Mouse (Mus musculus): Measurements from ENCODE around the gene Stk32b. TPM values are rescaled to one million over a fixed set of nuclear protein-coding genes. Genes with fewer than 3 reads are reported as not detected.

Stk32b gene
- polyA plus RNA-seq, 1 experiment from 2014 or later = 2.4 TPM

- no peak for ATAC-seq (replicated peaks; ENCODE audit: low FRiP score)
These were observed 66.8 kb downstream of the Stk32b start for GRCm38 (mm10) chr5:37650089-37650601.

GRCm38 (mm10) chr5:37644082-37644481, 72.9 kb downstream of the Stk32b start:
- Histone ChIP-seq H3K9ac (ENCODE audit: low read length) (no peak overlapping the region), H3K4me2 (ENCODE audit: low read depth, low read length, severe bottlenecking) (no peak overlapping the region), H3K4me1 (replicated peaks; ENCODE audit: control insufficient read depth, insufficient read depth, low read length) (no peaks in the 10 kb centered on the region), H3K4me3 (ENCODE audit: low read depth, low read length) (no peak overlapping the region), H3K27me3 (ENCODE audit: control insufficient read depth, insufficient read depth, low read length) (no peaks in the 10 kb centered on the region), H3K36me3 (ENCODE audit: control insufficient read depth, insufficient read depth, low read length) (no peaks in the 10 kb centered on the region), H3K9me3 (ENCODE audit: control insufficient read depth, low read length) (no peaks in the 10 kb centered on the region), H3K27ac (ENCODE audit: low read depth, low read length) (no peak overlapping the region)
- no peak for DNase-seq (ENCODE audit: low spot score)
- ATAC-seq (replicated peaks; ENCODE audit: low FRiP score) = no peak
- 85% methylated on average over 7 of the region's 7 CpGs for WGBS

More at GRCm38 (mm10) chr5:37650089-37650601, 66.8 kb downstream of the Stk32b start:
- Histone ChIP-seq H3K9ac (ENCODE audit: low read length) (no peak overlapping the region), H3K9me3 (ENCODE audit: control insufficient read depth, low read length) (no peaks in the 10 kb centered on the region), H3K4me1 (replicated peaks; ENCODE audit: control insufficient read depth, insufficient read depth, low read length) (no peaks in the 10 kb centered on the region), H3K27me3 (ENCODE audit: control insufficient read depth, insufficient read depth, low read length) (no peaks in the 10 kb centered on the region), H3K36me3 (ENCODE audit: control insufficient read depth, insufficient read depth, low read length) (no peaks in the 10 kb centered on the region), H3K27ac (ENCODE audit: low read depth, low read length) (no peak overlapping the region), H3K4me2 (ENCODE audit: low read depth, low read length, severe bottlenecking) (no peak overlapping the region), H3K4me3 (ENCODE audit: low read depth, low read length) (no peak overlapping the region)
- no peak for DNase-seq (ENCODE audit: low spot score)
- 72% methylated on average over 1 of the region's 1 CpGs for WGBS

GRCm38 (mm10) chr5:37642486-37642885, 74.5 kb downstream of the Stk32b start:
- no peak overlapping the region for H3K9ac ChIP-seq (ENCODE audit: low read length)
- no peak for DNase-seq (ENCODE audit: low spot score)
- H3K4me1 ChIP-seq (replicated peaks; ENCODE audit: control insufficient read depth, insufficient read depth, low read length) = no peaks in the 10 kb centered on the region
- H3K27ac ChIP-seq (ENCODE audit: low read depth, low read length) = no peak overlapping the region
- no peaks in the 10 kb centered on the region for H3K9me3 ChIP-seq (ENCODE audit: control insufficient read depth, low read length)
- no peak overlapping the region for H3K4me3 ChIP-seq (ENCODE audit: low read depth, low read length)
- H3K27me3 ChIP-seq (ENCODE audit: control insufficient read depth, insufficient read depth, low read length) = no peaks in the 10 kb centered on the region
- H3K36me3 ChIP-seq (ENCODE audit: control insufficient read depth, insufficient read depth, low read length) = no peaks in the 10 kb centered on the region
- no peak overlapping the region for H3K4me2 ChIP-seq (ENCODE audit: low read depth, low read length, severe bottlenecking)
- no peak for ATAC-seq (replicated peaks; ENCODE audit: low FRiP score)
- WGBS = 77% methylated on average over 7 of the region's 7 CpGs

GRCm38 (mm10) chr5:37634791-37635190, 82.2 kb downstream of the Stk32b start:
- H3K36me3 ChIP-seq (ENCODE audit: control insufficient read depth, insufficient read depth, low read length) = no peaks in the 10 kb centered on the region
- no peak overlapping the region for H3K9ac ChIP-seq (ENCODE audit: low read length)
- no peak overlapping the region for H3K27ac ChIP-seq (ENCODE audit: low read depth, low read length)
- WGBS = 74% methylated on average over 2 of the region's 2 CpGs
- H3K4me3 ChIP-seq (ENCODE audit: low read depth, low read length) = no peak overlapping the region
- H3K9me3 ChIP-seq (ENCODE audit: control insufficient read depth, low read length) = peaks cover 3% of the 10 kb centered on the region; the same call in 1 of the 2 replicates
- H3K27me3 ChIP-seq (ENCODE audit: control insufficient read depth, insufficient read depth, low read length) = no peaks in the 10 kb centered on the region
- H3K4me2 ChIP-seq (ENCODE audit: low read depth, low read length, severe bottlenecking) = no peak overlapping the region
- no peaks in the 10 kb centered on the region for H3K4me1 ChIP-seq (replicated peaks; ENCODE audit: control insufficient read depth, insufficient read depth, low read length)
- ATAC-seq (replicated peaks; ENCODE audit: low FRiP score) (no peak), DNase-seq (ENCODE audit: low spot score) (no peak)

- WGBS = 92% methylated on average over 8 of the region's 8 CpGs
- H3K9me3 ChIP-seq (ENCODE audit: control insufficient read depth, low read length) = peaks cover 3% of the 10 kb centered on the region; the same call in 1 of the 2 replicates
These were observed 89.4 kb downstream of the Stk32b start for GRCm38 (mm10) chr5:37627437-37628163.

GRCm38 (mm10) chr5:37611874-37612273, 105.1 kb downstream of the Stk32b start:
- WGBS = 90% methylated on average over 1 of the region's 1 CpGs
- ATAC-seq (replicated peaks; ENCODE audit: low FRiP score) = no peak

More at GRCm38 (mm10) chr5:37627437-37628163, 89.4 kb downstream of the Stk32b start:
- ATAC-seq (replicated peaks; ENCODE audit: low FRiP score) = no peak
- no peaks in the 10 kb centered on the region for H3K4me1 ChIP-seq (replicated peaks; ENCODE audit: control insufficient read depth, insufficient read depth, low read length)
- H3K4me3 ChIP-seq (ENCODE audit: low read depth, low read length) = no peak overlapping the region
- no peaks in the 10 kb centered on the region for H3K27me3 ChIP-seq (ENCODE audit: control insufficient read depth, insufficient read depth, low read length)
- no peak overlapping the region for H3K27ac ChIP-seq (ENCODE audit: low read depth, low read length)
- H3K36me3 ChIP-seq (ENCODE audit: control insufficient read depth, insufficient read depth, low read length) = no peaks in the 10 kb centered on the region
- H3K9ac ChIP-seq (ENCODE audit: low read length) = no peak overlapping the region
- H3K4me2 ChIP-seq (ENCODE audit: low read depth, low read length, severe bottlenecking) = no peak overlapping the region
- DNase-seq (ENCODE audit: low spot score) = no peak

GRCm38 (mm10) chr5:37599566-37599965, 117.4 kb downstream of the Stk32b start:
- Histone ChIP-seq H3K27ac (ENCODE audit: low read depth, low read length) (no peak overlapping the region), H3K4me1 (replicated peaks; ENCODE audit: control insufficient read depth, insufficient read depth, low read length) (no peaks in the 10 kb centered on the region), H3K36me3 (ENCODE audit: control insufficient read depth, insufficient read depth, low read length) (no peaks in the 10 kb centered on the region), H3K4me2 (ENCODE audit: low read depth, low read length, severe bottlenecking) (no peak overlapping the region), H3K9ac (ENCODE audit: low read length) (no peak overlapping the region), H3K9me3 (ENCODE audit: control insufficient read depth, low read length) (no peaks in the 10 kb centered on the region), H3K27me3 (ENCODE audit: control insufficient read depth, insufficient read depth, low read length) (no peaks in the 10 kb centered on the region), H3K4me3 (ENCODE audit: low read depth, low read length) (no peak overlapping the region)
- ATAC-seq (replicated peaks; ENCODE audit: low FRiP score) (no peak), DNase-seq (ENCODE audit: low spot score) (no peak)
- WGBS = 91% methylated on average over 1 of the region's 1 CpGs

More at GRCm38 (mm10) chr5:37611874-37612273, 105.1 kb downstream of the Stk32b start:
- Histone ChIP-seq H3K27me3 (ENCODE audit: control insufficient read depth, insufficient read depth, low read length) (no peaks in the 10 kb centered on the region), H3K9me3 (ENCODE audit: control insufficient read depth, low read length) (no peaks in the 10 kb centered on the region), H3K9ac (ENCODE audit: low read length) (no peak overlapping the region), H3K4me3 (ENCODE audit: low read depth, low read length) (no peak overlapping the region), H3K4me1 (replicated peaks; ENCODE audit: control insufficient read depth, insufficient read depth, low read length) (no peaks in the 10 kb centered on the region), H3K27ac (ENCODE audit: low read depth, low read length) (no peak overlapping the region), H3K36me3 (ENCODE audit: control insufficient read depth, insufficient read depth, low read length) (no peaks in the 10 kb centered on the region), H3K4me2 (ENCODE audit: low read depth, low read length, severe bottlenecking) (no peak overlapping the region)
- DNase-seq (ENCODE audit: low spot score) = no peak

GRCm38 (mm10) chr5:37598271-37598670, 118.7 kb downstream of the Stk32b start:
- WGBS = 94% methylated on average over 4 of the region's 4 CpGs
- Histone ChIP-seq H3K4me1 (replicated peaks; ENCODE audit: control insufficient read depth, insufficient read depth, low read length) (no peaks in the 10 kb centered on the region), H3K4me3 (ENCODE audit: low read depth, low read length) (no peak overlapping the region), H3K27me3 (ENCODE audit: control insufficient read depth, insufficient read depth, low read length) (no peaks in the 10 kb centered on the region), H3K36me3 (ENCODE audit: control insufficient read depth, insufficient read depth, low read length) (no peaks in the 10 kb centered on the region), H3K9me3 (ENCODE audit: control insufficient read depth, low read length) (no peaks in the 10 kb centered on the region), H3K4me2 (ENCODE audit: low read depth, low read length, severe bottlenecking) (no peak overlapping the region), H3K27ac (ENCODE audit: low read depth, low read length) (no peak overlapping the region), H3K9ac (ENCODE audit: low read length) (no peak overlapping the region)
- ATAC-seq (replicated peaks; ENCODE audit: low FRiP score) (no peak), DNase-seq (ENCODE audit: low spot score) (no peak)

- H3K27me3 ChIP-seq (ENCODE audit: control insufficient read depth, insufficient read depth, low read length) = no peaks in the 10 kb centered on the region
- WGBS = 84% methylated on average over 5 of the region's 5 CpGs
These were observed 124.6 kb downstream of the Stk32b start for GRCm38 (mm10) chr5:37592411-37592810.

More at GRCm38 (mm10) chr5:37592411-37592810, 124.6 kb downstream of the Stk32b start:
- H3K4me3 ChIP-seq (ENCODE audit: low read depth, low read length) = no peak overlapping the region
- no peak overlapping the region for H3K9ac ChIP-seq (ENCODE audit: low read length)
- DNase-seq (ENCODE audit: low spot score) (no peak), ATAC-seq (replicated peaks; ENCODE audit: low FRiP score) (no peak)
- no peak overlapping the region for H3K4me2 ChIP-seq (ENCODE audit: low read depth, low read length, severe bottlenecking)
- H3K27ac ChIP-seq (ENCODE audit: low read depth, low read length) = no peak overlapping the region
- H3K9me3 ChIP-seq (ENCODE audit: control insufficient read depth, low read length) = no peaks in the 10 kb centered on the region
- no peaks in the 10 kb centered on the region for H3K36me3 ChIP-seq (ENCODE audit: control insufficient read depth, insufficient read depth, low read length)
- H3K4me1 ChIP-seq (replicated peaks; ENCODE audit: control insufficient read depth, insufficient read depth, low read length) = no peaks in the 10 kb centered on the region

Data from forebrain, embryonic 11.5 days (tissue).